30 mouse cellular contexts compared by ENCODE assay signal in genomic region chr2:126776416-126776815, GRCm38 (mm10). TPM values are rescaled to one million over a fixed set of nuclear protein-coding genes. Genes with fewer than 3 reads are reported as not detected.
"Had no signal": no experiment of that assay in that cellular context is flagged by ENCODE, and none has a peak within 500 bp of the region (broad histone marks: within the 10 kb centered on the region; RNA-seq: fewer than 3 reads in every experiment).

No protein-coding gene starts in this region.

- H3K27ac ChIP-seq: gastrocnemius, adult 2 months; heart, adult 2 months; heart, embryonic 10.5 days; hindbrain, embryonic 10.5 days; hindbrain, embryonic 12.5 days; hindbrain, embryonic 14.5 days; intestine, embryonic 15.5 days; left cerebral cortex, adult 2 months; limb, embryonic 13.5 days; limb, embryonic 15.5 days; liver, embryonic 13.5 days; liver, embryonic 15.5 days had no signal

- H3K27me3 ChIP-seq: heart, embryonic 12.5 days; hindbrain, embryonic 12.5 days; intestine, embryonic 15.5 days; limb, embryonic 13.5 days; limb, embryonic 15.5 days; liver, embryonic 13.5 days; liver, embryonic 15.5 days had no signal

- H3K36me3 ChIP-seq: heart, embryonic 10.5 days; heart, embryonic 12.5 days; hindbrain, embryonic 10.5 days; hindbrain, embryonic 12.5 days; intestine, embryonic 15.5 days; limb, embryonic 13.5 days; limb, embryonic 15.5 days; liver, embryonic 13.5 days; liver, embryonic 15.5 days had no signal

- H3K9ac ChIP-seq: heart, embryonic 12.5 days; hindbrain, embryonic 12.5 days; hindbrain, embryonic 14.5 days; intestine, embryonic 15.5 days; limb, embryonic 13.5 days; limb, embryonic 15.5 days; liver, embryonic 13.5 days; liver, embryonic 15.5 days had no signal

- DNase-seq: gastrocnemius, adult 2 months; gastrocnemius, postnatal 10 days; gastrocnemius, postnatal 25 days; heart, adult 2 months; heart, postnatal 10 days; heart, postnatal 4 days; kidney, adult 18-20 months; kidney, adult 8-10 months; kidney, postnatal 10 days; kidney, postnatal 25 days; kidney, postnatal 4 days; left cerebral cortex, postnatal 4 days; liver, embryonic 13.5 days had no signal

- H3K4me1 ChIP-seq: heart, embryonic 10.5 days; heart, embryonic 12.5 days; hindbrain, embryonic 10.5 days; hindbrain, embryonic 12.5 days; intestine, embryonic 15.5 days; limb, embryonic 13.5 days; limb, embryonic 15.5 days; liver, embryonic 13.5 days; liver, embryonic 15.5 days had no signal

- H3K9me3 ChIP-seq: heart, embryonic 10.5 days; heart, embryonic 12.5 days; hindbrain, embryonic 10.5 days; hindbrain, embryonic 12.5 days; intestine, embryonic 15.5 days; limb, embryonic 13.5 days; limb, embryonic 15.5 days; liver, embryonic 13.5 days; liver, embryonic 15.5 days had no signal

- H3K4me2 ChIP-seq: heart, embryonic 12.5 days; hindbrain, embryonic 12.5 days; hindbrain, embryonic 14.5 days; intestine, embryonic 15.5 days; limb, embryonic 13.5 days; limb, embryonic 15.5 days; liver, embryonic 11.5 days; liver, embryonic 13.5 days; liver, embryonic 15.5 days had no signal

- H3K4me3 ChIP-seq: gastrocnemius, adult 2 months; heart, adult 2 months; heart, embryonic 10.5 days; heart, embryonic 12.5 days; hindbrain, embryonic 10.5 days; hindbrain, embryonic 12.5 days; intestine, embryonic 15.5 days; left cerebral cortex, adult 2 months; limb, embryonic 13.5 days; limb, embryonic 15.5 days; liver, embryonic 13.5 days; liver, embryonic 15.5 days had no signal

- ATAC-seq: hindbrain, embryonic 16.5 days; inflammation-experienced regulatory T-cells, adult 6 months; intestine, embryonic 15.5 days; intestine, postnatal 0 days had no signal

RNA-seq across cellular contexts. Expression of gene Usp50, which starts 6.9 kb away (rescaled TPM):
- total RNA-seq: gastrocnemius, postnatal 10 days; gastrocnemius, postnatal 25 days; gastrocnemius, postnatal 4 days; granulocyte monocyte progenitor cell, adult 5-6 weeks; heart, adult 2 months; heart, postnatal 10 days; heart, postnatal 25 days; heart, postnatal 4 days; left cerebral cortex, postnatal 4 days had no signal
